Mouse (Mus musculus) heart, adult 11 months (tissue): ENCODE measurements around the gene Znhit1.

Experiments
- DNase-seq: peaks from one replicate; pipeline ENCODE4 v3.0.0; 2022

Znhit1 gene

DNA sequence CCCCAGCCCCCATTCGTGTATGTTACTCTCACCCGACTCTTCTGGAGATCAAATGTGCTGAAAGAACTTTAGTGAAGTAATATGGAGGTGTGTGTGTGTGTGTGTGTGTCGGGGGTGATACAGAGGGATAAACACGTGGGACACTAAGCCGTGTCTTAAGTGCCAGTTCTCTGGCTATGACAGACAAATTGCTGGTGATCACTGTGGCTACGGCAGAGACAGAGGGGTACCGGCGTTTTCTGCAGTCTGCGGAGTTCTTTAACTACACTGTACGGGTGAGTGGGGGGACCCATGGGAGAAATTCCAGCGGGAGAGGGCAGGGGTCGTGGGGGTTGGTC is at the start of gene Znhit1:
Gene Znhit1 (minus strand): TSS at position 88 of the 338 bp plus-strand sequence.
- DNase-seq = no peak

DNA sequence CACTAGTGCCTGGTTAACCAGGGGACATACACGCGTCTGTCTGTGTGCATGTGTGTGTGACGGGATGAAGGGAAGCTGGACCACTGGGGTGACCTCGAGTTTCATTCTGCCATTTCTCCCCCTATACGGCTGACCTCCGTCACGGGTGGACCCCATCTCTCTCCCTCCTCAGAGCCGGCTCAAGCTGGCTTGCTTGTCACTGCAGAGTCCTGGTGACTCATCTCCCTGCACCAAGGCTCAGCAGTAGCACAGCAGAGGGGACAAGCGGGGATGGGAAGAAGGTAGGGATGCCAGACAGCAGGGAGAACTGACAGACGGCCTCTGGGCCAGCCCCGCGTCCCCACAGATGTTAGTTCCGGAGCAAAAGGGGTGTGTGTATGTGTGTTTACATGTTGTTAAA is 48.4 kb upstream of the Znhit1 start:
- DNase-seq = no peak

DNA sequence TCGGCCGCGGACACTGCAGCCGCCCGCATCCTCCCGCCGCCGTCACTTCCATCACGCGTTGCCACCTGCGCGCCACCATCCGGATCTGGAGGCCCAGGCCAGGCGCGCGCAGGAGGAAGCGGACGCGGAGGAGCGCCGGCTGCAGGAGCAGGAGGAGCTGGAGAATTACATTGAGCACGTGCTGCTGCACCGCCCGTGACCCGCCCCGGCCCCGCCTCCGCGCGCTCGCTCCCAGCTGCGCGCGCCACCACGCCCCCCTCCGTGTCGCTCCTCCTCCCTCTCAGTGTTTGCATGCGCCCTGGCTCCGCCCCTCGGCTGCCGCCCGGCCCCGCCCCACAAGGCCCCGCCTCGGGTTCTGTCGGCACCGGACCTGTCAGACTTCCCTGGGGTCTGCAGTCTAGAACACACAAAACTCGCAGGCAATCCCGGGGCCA is 44.8 kb upstream of the Znhit1 start:
- peak; percentile 99 for DNase-seq

DNA sequence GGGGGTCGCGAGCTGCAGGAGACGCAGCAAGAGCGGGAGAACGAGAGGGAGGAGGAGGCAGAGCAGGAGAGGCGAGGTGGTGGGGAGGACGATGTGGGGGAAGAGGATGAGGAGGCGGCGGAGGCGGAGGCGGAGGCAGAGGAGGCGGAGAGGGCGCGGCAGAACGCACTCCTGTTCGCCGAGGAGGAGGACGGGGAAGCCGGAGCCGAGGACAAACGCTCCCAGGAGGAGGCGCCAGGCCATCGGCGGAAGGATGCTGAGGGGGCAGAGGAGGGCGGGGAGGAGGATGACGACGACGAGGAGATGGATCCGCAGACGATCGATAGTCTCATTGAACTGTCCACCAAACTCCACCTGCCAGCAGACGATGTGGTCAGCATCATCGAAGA is 44.2 kb upstream of the Znhit1 start:
- no peak for DNase-seq

DNA sequence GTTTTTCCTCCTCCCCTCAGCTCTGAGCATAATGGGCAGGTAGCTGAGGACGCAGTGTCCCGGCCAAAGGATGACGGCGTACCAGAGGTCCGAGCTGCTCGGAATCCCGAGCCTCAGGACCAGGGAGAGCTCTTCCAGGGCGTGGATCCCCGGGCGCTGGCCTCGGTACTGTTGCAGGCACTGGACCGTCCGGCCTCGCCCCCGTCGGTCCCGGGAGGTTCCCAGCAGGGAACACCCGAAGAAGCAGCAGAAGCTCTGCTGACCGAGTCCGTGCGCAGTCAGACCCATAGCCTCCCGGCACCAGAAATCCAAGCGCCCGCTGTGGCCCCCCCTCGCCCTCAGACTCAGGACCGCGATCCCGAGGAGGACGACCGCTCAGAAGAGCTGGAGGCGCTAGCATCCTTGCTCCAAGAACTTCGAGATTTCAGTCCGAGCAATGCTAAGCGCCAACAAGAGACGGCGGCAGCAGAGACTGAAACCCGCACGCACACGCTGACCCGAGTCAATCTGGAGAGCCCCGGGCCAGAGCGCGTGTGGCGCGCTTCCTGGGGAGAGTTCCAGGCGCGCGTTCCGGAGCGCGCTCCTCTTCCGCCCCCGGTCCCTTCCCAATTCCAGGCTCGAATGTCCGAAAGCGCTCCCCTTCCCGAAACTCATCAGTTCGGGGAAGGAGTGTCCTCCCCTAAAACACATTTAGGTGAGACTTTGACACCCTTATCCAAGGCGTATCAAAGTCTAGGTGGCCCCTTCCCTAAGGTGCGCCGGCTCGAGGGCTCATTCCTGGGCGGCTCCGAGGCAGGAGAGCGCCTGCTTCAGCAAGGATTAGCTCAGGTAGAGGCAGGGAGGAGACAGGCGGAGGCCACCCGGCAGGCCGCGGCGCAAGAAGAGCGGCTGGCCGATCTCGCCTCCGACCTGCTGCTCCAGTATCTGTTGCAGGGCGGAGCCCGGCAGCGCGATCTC is 43.5 kb upstream of the Znhit1 start:
- no peak for DNase-seq

DNA sequence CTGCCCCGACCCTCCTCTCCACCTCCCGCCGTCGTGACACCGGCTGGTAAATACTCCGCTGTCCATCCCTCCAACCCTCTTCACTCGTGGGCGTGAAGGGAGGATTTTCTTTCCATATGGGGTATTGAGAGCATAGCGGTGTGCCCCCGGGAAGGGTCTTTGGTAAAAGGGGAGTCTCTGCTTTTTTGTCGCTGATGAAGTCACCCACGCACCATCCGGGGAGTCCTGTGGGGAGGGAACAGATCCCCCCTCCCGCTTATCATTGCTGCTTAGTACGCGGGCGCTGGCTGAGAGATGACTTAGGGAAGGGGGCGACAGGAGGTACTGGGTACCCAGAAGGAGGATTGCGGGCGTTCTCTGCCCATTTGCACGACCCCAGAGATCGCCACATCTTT is 42.6 kb upstream of the Znhit1 start:
- no peak for DNase-seq

DNA sequence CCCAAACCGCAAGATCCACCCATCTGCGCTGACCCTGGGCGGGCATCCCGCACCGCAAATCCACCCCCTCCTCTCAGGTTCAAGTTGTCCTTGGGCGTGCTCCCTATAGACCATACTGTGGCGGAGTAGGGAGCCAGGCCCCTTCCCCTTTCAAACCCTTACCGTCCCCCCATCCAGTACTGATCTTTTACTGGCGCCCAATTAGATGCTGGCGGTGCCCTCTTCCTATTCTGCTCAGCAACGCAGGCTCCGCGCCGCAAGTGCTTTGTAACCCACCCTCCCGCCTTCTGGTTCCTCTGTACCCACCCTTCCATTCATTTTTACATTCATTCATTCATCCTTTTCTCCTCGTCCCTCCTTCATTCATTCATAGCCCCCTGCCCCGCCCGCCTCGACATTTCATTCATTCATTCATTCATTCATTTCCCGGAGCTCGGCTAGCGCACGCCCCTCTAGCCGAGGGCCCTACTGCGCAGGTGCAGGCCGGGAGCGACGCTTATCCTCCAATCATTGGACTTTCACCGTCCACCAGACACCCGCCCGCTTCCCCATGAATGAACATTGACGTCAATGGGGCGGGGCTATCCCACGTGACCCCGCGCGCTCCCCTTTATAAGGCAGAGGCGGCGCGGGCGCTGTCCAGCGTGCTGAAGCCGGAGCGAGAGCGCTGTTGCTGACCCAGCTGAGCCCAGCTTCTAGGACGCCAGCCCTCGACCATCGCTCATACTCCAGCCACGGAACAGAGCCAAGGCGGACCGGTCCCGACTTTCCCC is 42.0 kb upstream of the Znhit1 start:
- peak; percentile 99 for DNase-seq

DNA sequence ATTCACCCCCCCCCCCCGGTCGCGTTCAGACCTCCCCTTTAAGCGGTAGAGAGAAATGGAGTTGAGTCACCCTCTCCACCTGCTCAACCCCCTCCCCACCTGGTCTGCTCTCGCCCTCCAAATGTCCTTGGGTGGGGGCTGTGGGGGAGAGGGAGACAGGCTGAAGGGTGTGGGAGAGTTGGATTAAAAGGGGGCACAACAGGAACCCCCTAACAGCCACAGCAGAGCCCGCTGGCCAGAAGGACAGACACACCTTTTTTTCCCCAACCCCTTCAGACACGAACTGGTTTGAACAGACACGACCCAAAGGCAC is 41.4 kb upstream of the Znhit1 start:
- DNase-seq = no peak

DNA sequence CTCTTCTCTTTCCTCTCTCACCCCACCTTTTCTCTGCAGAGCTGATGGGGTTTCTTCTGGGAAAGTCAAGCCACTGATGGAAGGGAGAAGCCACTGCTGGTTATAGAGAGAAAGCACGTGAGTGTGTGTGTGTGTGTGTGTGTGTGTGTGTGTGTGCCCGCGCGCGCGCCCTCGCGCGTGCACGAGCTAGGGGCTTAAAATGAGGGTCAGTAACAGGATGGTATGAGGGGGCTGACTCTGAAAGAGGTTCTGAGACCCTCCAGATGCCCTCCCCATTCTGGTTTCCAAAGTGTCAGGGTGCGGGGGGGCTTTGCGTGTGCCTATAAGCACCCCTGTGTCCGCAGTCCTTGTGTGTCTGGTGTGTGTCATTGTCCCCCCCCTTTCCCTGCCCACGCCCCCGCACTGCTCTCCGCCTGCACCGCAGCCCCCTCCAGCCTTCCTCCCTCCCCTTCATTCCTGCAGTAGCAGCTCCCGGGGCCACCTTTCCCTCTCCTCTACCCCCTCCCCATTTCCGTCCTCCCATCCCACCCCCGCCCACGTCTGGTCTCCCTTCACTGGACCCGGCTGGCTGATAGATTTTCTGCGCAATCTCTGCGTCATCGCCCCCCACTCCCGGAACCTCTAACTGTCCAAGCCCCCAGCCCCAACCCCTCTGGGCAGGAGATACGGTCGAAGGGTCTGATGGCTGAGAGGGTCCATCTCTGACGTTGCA is 40.9 kb upstream of the Znhit1 start:
- no peak for DNase-seq

DNA sequence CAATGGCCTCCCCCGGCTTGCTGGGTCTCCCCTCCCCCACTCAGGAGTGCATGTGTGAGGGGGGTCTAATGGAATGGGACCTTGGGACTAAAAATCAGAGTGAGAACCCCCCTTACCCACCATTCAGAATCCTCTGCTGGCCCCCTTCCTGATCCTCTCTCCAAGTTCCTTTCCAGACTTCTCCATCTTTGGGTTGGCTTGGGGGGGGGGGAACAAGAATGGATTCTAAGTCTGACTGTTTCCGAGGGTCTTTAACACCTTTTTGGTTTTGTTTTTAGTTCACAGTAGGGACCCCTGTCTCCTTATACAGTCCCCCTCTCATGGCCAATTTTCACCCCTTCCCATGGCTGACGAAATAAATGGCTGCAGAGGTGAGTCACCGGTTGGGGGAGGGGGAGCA is 38.3 kb upstream of the Znhit1 start, which contains the start of gene Vgf:
Gene Vgf (plus strand): TSS at position 301 of the 400 bp plus-strand sequence.
- no peak for DNase-seq

DNA sequence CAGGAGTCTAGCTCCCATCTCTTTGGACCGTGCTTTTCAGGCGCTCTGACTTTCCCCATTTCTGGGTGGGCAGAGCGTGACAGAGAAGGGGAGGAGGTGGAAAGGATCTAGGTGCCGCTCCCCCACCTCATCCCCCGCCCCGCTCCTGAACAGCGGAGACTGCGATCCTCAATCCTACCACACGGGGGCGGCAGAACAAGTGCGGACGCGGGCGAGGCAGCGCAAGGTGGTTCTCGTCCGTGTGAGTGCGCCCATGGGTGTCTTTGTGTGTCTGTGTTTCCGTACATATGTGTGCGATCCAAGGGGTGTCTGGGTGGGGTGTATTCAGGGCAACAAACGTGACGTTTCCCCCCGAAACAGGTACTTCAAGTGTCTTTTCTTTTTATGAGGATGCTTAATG is 37.3 kb upstream of the Znhit1 start:
- DNase-seq = peak; percentile 94

DNA sequence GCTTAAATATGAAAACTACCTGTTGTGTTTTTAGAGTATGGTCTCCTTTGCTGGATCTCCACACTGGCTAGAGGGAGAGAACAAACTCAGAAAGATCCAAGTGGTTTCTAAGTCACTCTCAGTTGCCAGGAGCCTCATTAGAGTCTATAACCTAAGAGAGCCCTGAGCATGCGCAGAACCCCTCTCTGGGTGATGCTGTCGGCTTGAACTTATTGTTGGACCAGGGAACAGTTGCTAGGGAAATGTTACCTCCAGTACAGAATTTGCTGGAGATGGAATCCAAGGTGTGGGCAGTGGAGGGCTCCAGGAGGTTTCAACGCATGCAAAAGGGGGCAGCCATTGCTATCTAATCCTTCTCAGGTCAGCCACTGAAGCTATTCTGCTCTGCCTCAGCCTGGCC is 36.5 kb upstream of the Znhit1 start:
- no peak for DNase-seq

DNA sequence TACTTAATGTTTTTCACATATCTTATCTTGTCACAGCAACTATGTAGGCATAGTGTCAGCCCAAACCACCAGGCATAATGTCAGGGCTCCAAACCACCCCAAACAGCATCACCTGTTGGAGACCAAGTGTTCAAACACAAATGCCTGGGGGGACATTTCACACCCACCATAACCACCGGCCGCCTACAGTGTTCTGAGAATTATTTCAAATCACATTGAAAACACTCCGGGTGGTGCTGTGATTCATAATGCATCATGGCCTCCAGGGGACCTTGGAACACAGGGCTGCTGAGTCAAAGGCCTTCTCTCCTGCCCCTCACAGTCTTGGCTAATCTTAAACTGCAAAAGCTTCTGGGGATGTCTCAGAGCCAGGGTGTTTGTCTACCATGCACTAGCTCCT is 28.1 kb upstream of the Znhit1 start:
- DNase-seq = no peak

DNA sequence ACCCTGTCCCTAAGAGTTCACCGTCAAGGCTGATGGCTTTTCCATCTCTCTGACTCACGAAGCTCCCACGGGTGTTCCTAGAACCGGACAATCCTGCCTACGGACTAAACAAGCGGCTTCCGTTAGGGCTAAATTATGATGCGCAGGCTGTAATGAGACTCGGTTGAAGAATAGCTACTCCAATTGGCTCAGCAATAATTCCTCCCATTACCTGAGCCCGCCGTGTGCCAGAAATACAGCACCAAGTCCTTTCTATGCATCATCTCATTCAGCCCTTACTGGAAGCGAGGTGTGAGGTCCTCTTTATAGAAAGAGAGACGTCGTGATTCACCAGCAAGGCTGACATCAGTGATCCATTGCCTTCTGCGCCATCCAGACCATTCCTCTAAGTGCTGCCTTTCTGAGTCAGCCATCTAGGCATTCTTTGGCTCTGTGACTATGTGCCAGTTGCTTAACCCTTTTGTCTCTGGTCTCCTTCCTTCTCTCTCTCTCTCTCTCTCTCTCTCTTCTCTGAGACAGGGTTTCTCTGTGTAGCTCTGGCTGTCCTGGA is 24.7 kb upstream of the Znhit1 start:
- DNase-seq = no peak

DNA sequence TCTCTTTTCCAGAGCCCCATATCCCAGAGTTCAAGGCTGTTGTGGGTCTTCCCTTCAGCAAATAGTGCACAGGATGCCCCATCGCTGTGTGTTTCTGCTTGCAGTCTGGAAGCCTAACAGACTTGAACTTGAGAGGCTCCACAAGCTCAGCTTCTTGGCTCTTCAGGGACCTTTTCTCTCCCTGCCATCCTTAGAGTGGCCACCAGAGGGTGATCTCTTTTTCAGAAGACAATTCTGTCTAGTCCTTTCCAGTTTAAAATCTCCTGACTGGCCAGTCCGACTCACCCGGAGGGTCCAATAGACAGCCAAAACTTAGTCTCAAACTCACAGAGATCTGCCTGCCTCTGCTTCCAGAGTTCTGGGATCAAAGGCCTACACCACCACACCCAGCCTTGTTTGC is 22.2 kb upstream of the Znhit1 start:
- DNase-seq = no peak

DNA sequence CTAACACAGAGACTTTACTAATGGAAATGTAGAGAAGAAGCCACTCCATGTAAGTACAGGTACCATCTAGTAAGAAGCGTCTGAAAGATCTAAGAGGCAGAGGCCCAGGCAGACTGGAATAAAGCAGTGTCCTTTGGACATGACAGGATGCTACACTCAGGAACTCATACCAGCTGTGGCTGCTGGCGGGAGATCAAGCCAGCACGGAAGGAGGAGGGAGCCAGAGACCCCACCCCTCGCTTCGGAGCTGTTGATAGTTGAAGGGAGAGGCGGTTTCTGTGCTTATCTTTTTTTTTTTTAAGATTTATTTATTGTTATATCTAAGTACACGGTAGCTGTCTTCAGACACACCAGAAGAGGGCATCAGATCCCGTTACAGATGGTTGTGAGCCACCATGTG is 19.5 kb upstream of the Znhit1 start:
- no peak for DNase-seq

DNA sequence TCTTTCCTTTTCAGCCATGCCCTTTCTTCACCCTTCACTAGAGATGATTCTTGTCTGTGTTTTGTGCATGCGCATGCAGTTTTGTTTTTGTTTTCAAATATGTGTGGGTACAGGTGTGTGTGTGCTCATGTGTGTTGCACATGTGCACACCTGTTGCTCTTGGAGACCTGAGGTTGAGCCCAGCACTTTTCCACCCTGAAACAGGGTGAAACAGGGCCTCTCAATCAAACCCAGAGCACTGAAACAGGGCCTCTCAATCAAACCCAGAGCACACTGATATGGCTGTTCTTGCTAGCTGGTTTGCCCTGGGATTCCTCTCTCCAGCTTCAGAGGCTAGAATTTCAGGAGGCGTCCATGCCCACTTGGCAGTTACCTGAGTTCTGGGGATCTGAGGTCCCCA is 12.8 kb upstream of the Znhit1 start:
- DNase-seq = no peak

DNA sequence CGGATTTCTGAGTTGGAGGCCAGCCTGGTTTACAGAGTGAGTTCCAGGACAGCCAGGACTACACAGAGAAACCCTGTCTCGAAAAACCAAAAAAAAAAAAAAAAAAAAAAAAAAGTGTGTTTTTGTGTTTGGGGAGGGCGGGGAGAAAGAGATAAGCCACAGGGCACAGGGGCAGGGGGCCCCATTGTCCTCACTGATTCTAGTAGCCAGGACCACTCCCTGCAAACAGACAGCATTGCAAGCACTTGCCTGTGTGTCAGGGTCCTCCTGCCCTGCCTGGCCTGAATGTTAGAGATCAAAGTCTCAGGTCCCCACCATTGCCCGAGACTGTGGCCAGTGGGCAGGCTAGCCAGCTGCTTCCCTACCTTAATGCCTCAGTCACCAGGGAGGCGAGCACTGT is 11.6 kb upstream of the Znhit1 start:
- DNase-seq = no peak

DNA sequence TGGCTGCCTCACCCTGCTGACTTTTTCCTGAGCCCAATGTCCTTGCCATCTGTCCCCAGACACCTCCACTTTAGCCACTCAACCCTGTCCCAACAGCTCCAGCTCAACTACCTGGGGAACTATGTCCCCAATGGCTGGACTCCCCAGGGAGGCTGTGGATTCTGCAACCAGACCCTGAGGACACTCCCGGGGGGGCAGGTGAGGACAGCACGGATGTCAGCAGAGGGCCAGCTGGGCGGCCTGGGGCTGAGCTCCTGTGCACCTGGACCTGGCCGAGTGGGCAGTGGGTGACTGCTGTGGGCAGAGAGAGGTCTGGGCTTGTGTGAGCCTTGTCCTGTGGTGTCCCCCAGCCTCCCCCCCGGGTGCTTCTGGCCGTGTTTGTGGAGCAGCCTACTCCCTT is 2.0 kb upstream of the Znhit1 start:
- DNase-seq = peak; percentile 93

DNA sequence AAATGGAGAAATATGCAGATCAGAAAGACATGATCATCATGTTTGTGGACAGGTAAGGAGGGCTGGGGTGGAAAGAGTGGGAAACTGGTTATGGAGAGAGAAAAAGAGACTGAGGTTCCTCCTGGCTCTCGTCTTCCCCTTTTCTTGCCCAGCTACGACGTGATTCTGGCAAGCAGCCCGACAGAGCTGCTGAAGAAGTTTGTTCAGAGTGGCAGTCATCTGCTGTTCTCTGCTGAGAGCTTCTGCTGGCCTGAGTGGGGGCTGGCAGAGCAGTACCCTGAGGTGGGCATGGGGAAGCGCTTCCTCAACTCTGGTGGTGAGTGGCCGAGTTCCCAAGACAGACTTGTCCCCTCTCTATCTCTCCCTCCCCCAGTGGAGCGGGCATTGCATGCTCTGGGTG is 599 bp upstream of the Znhit1 start:
- peak; percentile 95 for DNase-seq

DNA sequence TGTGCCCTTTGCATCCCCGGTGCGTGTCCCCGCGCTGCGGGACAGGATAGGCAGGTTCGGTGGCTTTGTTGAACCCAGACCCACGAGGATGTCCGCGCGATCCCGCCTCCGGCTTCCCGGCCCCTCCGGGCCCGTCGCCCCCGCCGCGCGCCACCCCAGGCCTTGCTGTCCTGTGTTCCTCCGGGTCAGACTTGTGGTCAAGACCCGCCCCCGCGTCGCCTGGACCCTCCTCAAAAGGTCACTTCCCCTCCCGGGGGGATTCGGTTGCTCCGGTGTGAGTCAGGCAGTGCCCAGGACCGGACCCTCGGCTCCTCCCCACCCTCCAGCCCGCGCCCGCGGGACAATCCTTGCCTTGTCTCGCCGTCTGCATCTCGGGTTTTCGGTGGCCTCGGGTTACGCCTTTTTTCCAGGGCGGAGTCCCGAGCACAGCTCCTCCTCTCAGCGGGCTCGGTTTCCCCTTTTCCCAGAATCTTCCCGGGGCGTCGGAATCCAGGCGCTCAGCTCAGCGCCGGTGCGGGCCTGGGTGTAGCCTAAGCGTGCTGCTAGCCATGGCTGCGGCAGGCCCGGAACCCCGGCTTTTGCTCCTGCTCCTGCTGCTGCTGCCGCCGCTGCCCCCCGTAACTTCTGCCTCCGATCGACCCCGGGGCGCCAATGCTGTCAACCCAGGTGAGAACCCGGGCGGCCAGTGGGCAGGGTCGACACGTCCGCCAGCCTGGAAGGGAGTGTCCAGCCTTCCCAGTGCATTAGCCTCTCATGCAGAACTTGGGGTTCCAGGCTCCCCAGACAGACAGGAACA is 485 bp downstream of the Znhit1 start:
- peak; percentile 99 for DNase-seq

DNA sequence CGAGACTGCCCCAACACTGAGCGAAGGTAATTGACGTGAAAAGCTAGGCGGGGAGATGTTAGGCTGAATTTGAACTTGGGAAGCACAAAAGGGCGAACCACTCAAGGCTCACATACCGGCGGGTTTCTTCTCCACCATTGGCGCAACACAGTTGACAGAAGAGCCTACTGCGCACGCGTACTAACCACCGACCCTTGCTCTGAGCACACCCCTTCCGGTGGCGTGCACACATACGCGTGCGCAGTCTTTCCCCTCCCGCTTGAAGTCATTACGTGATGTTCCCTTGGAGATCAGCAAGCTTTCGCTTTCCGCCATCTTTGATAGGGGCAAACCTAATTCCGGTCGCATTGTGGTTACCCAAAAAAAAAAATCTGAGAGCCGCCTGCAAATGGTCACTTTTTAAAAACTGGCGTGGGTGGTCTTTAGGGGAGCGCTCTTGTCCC is 1.1 kb downstream of the Znhit1 start, which contains the start of gene Plod3:
Gene Plod3 (plus strand): TSS at position 325 of the 443 bp plus-strand sequence.
- peak; percentile 100 for DNase-seq
